Mouse (Mus musculus) heart, adult 2 months (tissue): ENCODE results near the gene Armt1.

Source experiments
- CTCF ChIP-seq: fragments of 200-600 bp; IDR thresholded peaks from 2 replicates; pipeline ENCODE4 v1.8.1; 2022; ENCODE audit warnings: antibody characterized with exemption, mild to moderate bottlenecking, moderate library complexity
- POLR2A ChIP-seq: fragments of 200-500 bp; IDR thresholded peaks from 2 replicates; pipeline ENCODE4 v1.6.1; 2011; ENCODE audit warnings: mild to moderate bottlenecking, low read depth, low read length, control low read depth; ENCODE audit not compliant: insufficient read depth

DNA sequence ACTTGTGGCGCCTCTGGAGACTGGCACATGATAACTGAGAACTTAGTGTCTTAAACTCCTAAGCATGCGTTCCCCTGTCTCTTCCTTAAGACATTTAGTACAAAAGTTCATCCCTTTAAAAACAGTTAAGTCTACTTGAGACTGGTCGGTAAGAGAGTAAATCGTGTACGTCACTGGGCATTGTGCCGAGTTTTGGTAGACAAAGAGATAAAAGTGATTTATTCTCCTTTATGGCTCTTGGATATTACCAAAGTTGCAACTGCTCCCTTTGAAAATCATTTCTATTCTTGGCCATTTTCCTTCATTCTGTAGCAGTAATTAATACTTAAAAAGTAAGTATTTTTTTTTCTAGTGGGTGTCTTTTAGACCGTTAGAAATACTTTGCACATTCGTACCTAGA is 71.0 kb downstream of the Armt1 start:
- TF ChIP-seq CTCF = no peak
- no peak for TF ChIP-seq POLR2A
